Mouse (Mus musculus) liver, embryonic 14.5 days (tissue): ENCODE results near the gene Atp6v0a4. TPM values are rescaled to one million over a fixed set of nuclear protein-coding genes. Genes with fewer than 3 reads are reported as not detected.

Experiments
- ATAC-seq: fragments of 200-750 bp; cut with Nextera tagmentation; 2 replicates; pipeline ENCODE4 v1.8.0; 2017; ENCODE audit warnings: moderate number of reproducible peaks, mild to moderate bottlenecking, moderate library complexity; ENCODE audit not compliant: insufficient read depth
- DNase-seq, 3 experiments: peaks; one replicate each; pipeline ENCODE4 v3.0.0-alpha.2; 2012 to 2013; ENCODE audit warnings: low read depth in 3 of 3, low spot score in 3 of 3
- H3K27ac ChIP-seq: fragments of 300-500 bp; sonication (generic); 2 replicates; pipeline ENCODE4 v1.5.1; 2014; ENCODE audit warnings: moderate library complexity, mild to moderate bottlenecking, control low read depth, inconsistent platforms
- H3K27me3 ChIP-seq: fragments of 300-500 bp; sonication (generic); 2 replicates; pipeline ENCODE4 v1.6.1; 2014; ENCODE audit warnings: mild to moderate bottlenecking, low read length, moderate library complexity; ENCODE audit not compliant: control insufficient read depth, insufficient read depth
- H3K36me3 ChIP-seq: fragments of 300-500 bp; sonication (generic); replicated peaks from 2 replicates; pipeline ENCODE4 v1.6.1; 2014; ENCODE audit warnings: low read depth; ENCODE audit not compliant: control insufficient read depth, insufficient read depth
- H3K4me1 ChIP-seq, 2 experiments: fragments of 200-500 bp in 1 of 2; fragments of 300-500 bp in 1 of 2; sonication (generic) in 1 of 2; replicated peaks; 2 replicates each; pipeline ENCODE4 v1.6.1; 2012 to 2014; ENCODE audit warnings: antibody characterized with exemption in 1 of 2, inconsistent platforms in 1 of 2, low read length in 1 of 2; ENCODE audit not compliant: control insufficient read depth in 2 of 2, insufficient read depth in 2 of 2
- H3K4me2 ChIP-seq: fragments of 300-500 bp; sonication (generic); 2 replicates; pipeline ENCODE4 v1.6.1; 2014; ENCODE audit warnings: low read depth, mild to moderate bottlenecking, control low read depth, moderate library complexity
- H3K4me3 ChIP-seq, 2 experiments: fragments of 200-500 bp in 1 of 2; fragments of 300-500 bp in 1 of 2; sonication (generic) in 1 of 2; 2 replicates each; pipeline ENCODE4 v1.5.1; 2012 to 2014; ENCODE audit warnings: low read depth in 2 of 2, low read length in 2 of 2, mild to moderate bottlenecking in 2 of 2, control low read depth in 1 of 2, inconsistent platforms in 1 of 2, moderate library complexity in 1 of 2; ENCODE audit not compliant: insufficient read depth in 1 of 2
- H3K9ac ChIP-seq: fragments of 300-500 bp; sonication (generic); replicated peaks from 2 replicates; pipeline ENCODE4 v1.6.1; 2014; ENCODE audit warnings: mild to moderate bottlenecking, control low read depth, moderate library complexity
- H3K9me3 ChIP-seq: fragments of 300-500 bp; sonication (generic); 2 replicates; pipeline ENCODE4 v1.6.1; 2016; ENCODE audit warnings: low read length, mixed read lengths; ENCODE audit not compliant: control insufficient read depth
- CTCF ChIP-seq: IDR thresholded peaks from 2 replicates; pipeline ENCODE4 v1.5.1; 2016; ENCODE audit warnings: antibody characterized with exemption, low read depth, control low read depth
- EP300 ChIP-seq: IDR thresholded peaks from 2 replicates; pipeline ENCODE4 v1.6.1; 2016; ENCODE audit warnings: antibody characterized with exemption, low read depth
- WGBS: fragments of 180-500 bp; shearing (Covaris S2); extraction: QIAGEN DNeasy Blood & Tissue Kit; methylation state at CpG from one replicate; pipeline ENCODE4 v1.1.7; 2014; ENCODE audit not compliant: insufficient replicate concordance; 5-methylcytosine and 5-hydroxymethylcytosine counted together
- polyA plus RNA-seq, 2 experiments: library from polyadenylated mRNA; depleted of rRNA in 1 of 2; stranded (reverse) in 1 of 2; unstranded in 1 of 2; fragments of >200 nt; fragmentation: Nextera tagmentation in 1 of 2; extraction: Ambion mirVana in 1 of 2; gene quantifications; 2 replicates each; pipeline versions ENCODE4 v1.2.1 to v1.2.3; 2012 to 2014

Gene Atp6v0a4
- polyA plus RNA-seq, 2 experiments, result 0.13 to 0.35 TPM

DNA sequence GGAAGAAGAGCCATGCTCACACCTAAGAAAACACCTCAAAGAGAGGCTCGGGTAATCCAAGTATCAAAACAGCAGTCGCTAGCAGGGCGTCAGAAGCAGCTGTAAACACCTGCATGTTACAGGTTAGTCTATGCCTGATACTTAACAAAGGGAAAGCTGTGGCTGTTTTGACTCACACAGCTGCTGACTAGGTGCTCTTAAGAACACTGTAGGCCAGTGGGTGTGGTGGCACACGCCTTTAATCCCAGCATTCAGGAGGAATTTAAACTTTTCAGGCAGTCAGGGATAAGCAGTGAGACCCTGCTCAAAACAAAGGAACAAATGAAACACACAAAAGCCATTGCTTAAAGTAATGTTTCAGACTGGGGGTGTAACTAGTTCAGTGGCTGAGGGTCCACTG is 41.2 kb downstream of the Atp6v0a4 start:
- no peak overlapping the region for H3K9ac ChIP-seq
- no peaks in the 10 kb centered on the region for H3K36me3 ChIP-seq
- no peak for DNase-seq
- H3K9me3 ChIP-seq, result no peaks in the 10 kb centered on the region
- H3K4me1 ChIP-seq, result peaks cover 0 to 6% of the 10 kb centered on the region in 2 experiments; a peak in 3 of 4 replicates
- 47% methylated on average over 4 of the region's 4 CpGs for WGBS
- ATAC-seq, result no peak
- no peak overlapping the region for H3K4me2 ChIP-seq
- no peak overlapping the region for H3K4me3 ChIP-seq
- TF ChIP-seq EP300 (no peak), CTCF (no peak)
- no peaks in the 10 kb centered on the region for H3K27me3 ChIP-seq
- H3K27ac ChIP-seq, result no peak overlapping the region

DNA sequence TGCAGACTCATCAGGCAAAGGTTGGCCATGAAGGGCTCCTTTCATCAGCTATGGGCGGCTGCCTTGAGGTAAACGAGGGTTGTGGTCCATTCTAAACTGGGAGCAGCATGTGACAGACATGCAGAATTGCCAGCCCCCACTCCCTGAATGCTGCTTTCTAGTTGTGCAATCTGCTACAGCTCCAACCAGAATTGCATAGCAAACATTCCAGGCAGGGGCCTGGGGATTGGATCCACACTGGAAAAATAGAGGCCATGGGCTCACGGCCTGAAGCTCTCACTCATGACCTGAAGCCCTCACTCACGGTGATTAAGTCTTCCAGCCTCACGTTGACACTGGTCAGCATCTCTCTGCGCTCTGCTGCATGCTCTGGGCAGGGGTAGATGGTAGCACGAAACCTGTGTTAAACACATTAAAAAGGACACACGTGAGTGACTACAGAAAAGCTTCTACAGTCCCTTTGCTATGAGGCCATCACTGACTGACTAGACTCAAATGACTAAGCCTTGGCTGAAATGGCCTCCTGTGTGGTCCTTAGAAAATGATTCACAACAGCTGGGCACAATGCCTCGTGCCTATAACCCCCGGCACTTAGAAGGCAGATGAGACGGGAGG is 42.6 kb downstream of the Atp6v0a4 start:
- Histone ChIP-seq H3K4me2 (no peak overlapping the region), H3K9ac (no peak overlapping the region), H3K27ac (no peak overlapping the region), H3K4me1 (peaks cover 0 to 6% of the 10 kb centered on the region in 2 experiments; a peak in 3 of 4 replicates), H3K4me3 (no peak overlapping the region), H3K27me3 (no peaks in the 10 kb centered on the region), H3K9me3 (no peaks in the 10 kb centered on the region), H3K36me3 (no peaks in the 10 kb centered on the region)
- no peak for ATAC-seq
- TF ChIP-seq EP300 (no peak), CTCF (no peak)
- DNase-seq, result no peak
- WGBS, result 65% methylated on average over 11 of the region's 11 CpGs

DNA sequence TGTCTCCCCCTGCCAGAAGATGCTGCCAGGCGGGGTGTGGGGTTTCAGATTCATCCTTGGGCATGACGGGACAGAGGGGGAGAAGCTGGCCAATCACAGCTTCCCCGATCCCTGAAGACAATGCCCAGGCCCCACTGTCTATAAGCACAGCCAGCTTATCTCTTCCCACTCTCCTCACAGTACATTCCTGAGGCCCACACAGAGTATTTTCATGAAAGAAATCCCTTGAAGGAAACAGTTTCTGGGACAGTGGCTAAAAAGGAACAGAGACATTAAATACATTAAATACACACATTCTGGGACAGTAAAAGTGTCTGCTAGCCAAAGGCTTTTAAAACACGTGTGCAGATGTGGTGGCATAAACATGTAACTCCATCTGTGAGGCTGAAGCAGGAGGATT is 44.0 kb downstream of the Atp6v0a4 start:
- no peak for DNase-seq
- H3K36me3 ChIP-seq, result no peaks in the 10 kb centered on the region
- H3K27ac ChIP-seq, result no peak overlapping the region
- ATAC-seq, result no peak
- peaks cover 0 to 6% of the 10 kb centered on the region in 2 experiments; a peak in 3 of 4 replicates for H3K4me1 ChIP-seq
- WGBS, result 42% methylated on average over 4 of the region's 4 CpGs
- H3K9ac ChIP-seq, result no peak overlapping the region
- H3K4me2 ChIP-seq, result no peak overlapping the region
- no peaks in the 10 kb centered on the region for H3K9me3 ChIP-seq
- TF ChIP-seq EP300, result no peak
- no peak for TF ChIP-seq CTCF
- H3K27me3 ChIP-seq, result no peaks in the 10 kb centered on the region
- H3K4me3 ChIP-seq, result no peak overlapping the region

DNA sequence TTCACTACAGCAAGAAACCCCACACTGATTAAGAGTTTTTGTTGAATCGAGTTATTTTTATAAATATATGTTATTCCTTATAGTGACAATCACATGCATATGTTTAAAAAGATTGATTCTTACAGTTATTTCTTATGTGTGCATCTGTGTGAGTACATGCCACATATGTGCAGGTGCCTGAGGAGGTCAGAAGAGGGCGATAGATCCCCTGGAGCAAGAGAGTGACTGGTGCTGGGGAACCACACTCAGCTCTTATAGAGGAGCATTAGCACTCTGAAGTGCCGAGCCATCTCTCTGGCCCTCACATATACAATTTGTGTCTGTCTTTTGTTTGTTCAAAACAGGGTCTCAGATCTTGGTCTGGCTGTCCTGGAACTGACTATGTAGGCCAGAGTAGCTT is 50.8 kb downstream of the Atp6v0a4 start:
- TF ChIP-seq EP300, result no peak
- no peak for TF ChIP-seq CTCF
- Histone ChIP-seq H3K27me3 (no peaks in the 10 kb centered on the region), H3K4me3 (no peak overlapping the region), H3K9ac (no peak overlapping the region), H3K9me3 (no peaks in the 10 kb centered on the region), H3K4me2 (no peak overlapping the region), H3K36me3 (no peaks in the 10 kb centered on the region), H3K4me1 (peaks cover 12 to 18% of the 10 kb centered on the region in 2 experiments), H3K27ac (no peak overlapping the region)
- ATAC-seq, result no peak
- 70% methylated on average over 3 of the region's 3 CpGs for WGBS
- DNase-seq, result no peak

DNA sequence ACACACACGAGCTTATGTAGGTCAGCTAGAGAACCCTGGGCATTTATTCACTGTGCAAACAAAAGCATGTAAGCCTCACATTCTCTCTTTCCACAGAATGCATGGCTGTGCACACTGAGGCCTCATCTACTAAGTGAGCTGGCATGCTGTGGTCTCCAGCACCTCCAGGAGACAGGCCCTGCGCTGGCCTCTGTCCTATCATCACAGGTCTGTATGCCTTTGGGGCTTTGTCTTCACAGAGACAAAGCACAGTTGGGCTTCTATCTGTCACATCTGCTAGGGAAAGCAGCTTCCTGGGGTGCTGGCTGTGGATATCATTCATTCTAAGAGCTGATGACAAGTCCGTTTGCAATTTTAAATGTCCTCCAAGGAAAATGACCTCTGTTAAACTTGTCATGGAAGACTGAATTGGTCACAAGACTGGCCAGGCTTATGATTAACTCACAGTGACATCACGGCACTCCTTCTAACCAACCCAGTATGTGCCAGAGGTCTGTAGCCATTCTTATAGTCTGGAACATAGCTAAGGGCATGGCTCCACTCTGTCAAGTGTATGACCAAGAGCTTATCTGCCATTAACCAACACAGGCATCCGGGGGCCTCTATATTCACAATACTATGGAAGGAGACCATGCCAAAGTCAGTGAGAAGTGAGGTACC is 52.1 kb downstream of the Atp6v0a4 start:
- TF ChIP-seq EP300 (0 out of 2 replicates have a peak, but pooled peaks have one; percentile 12), CTCF (no peak)
- WGBS, result 42% methylated on average over 5 of the region's 5 CpGs
- no peak for DNase-seq
- no peak overlapping the region for H3K9ac ChIP-seq
- H3K4me3 ChIP-seq, result no peak overlapping the region
- peaks cover 12 to 18% of the 10 kb centered on the region in 2 experiments for H3K4me1 ChIP-seq
- no peak overlapping the region for H3K4me2 ChIP-seq
- no peaks in the 10 kb centered on the region for H3K9me3 ChIP-seq
- ATAC-seq, result peak; percentile 65
- H3K27me3 ChIP-seq, result no peaks in the 10 kb centered on the region
- no peaks in the 10 kb centered on the region for H3K36me3 ChIP-seq
- no peak overlapping the region for H3K27ac ChIP-seq
